Mouse (Mus musculus): ENCODE measurements around the gene Sdccag8.

GRCm38 (mm10) chr1:176991473-176991872 is 177.0 kb downstream of the Sdccag8 start:
- TF ChIP-seq POLR2A (IDR thresholded peaks at IDR 0.05; ENCODE audit: low read depth, low read length) = no peak
- TF ChIP-seq CTCF (conservative IDR thresholded peaks at IDR 0.05; ENCODE audit: insufficient read depth, insufficient read length, low read depth, low read length) = no peak
